Mouse (Mus musculus) urinary bladder, postnatal 4 days (tissue): Measurements from ENCODE around the gene Tagap.
"Not testable (repeated sequence)": the region's sequence is repeated elsewhere in the genome, so short reads cannot be mapped to it uniquely, and the experiment has no call there.

Source experiments
- DNase-seq, 2 experiments: peaks; one replicate each; pipeline ENCODE4 v3.0.0; 2021 to 2022; ENCODE audit warnings: low spot score in 2 of 2

The Tagap gene

DNA sequence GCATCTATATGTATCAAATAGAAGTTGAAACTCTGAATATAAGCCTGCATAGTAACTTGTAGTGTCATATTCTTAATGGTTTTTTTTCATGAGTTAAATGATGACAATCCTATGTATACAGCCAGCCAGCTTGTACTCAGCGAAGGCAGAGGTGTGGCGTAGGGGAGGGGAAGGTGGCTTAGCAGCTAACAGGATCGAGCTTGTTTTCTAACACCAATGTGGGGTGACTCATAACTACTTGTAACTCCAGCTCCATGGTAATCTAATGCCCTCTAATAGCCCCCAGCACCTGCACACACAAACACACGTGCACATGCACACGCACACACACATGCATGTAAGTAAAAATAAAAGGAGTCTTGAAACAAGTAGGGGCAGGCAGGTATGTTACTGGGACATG lies 42.7 kb downstream of the Tagap start:
- DNase-seq: not testable (repeated sequence)

DNA sequence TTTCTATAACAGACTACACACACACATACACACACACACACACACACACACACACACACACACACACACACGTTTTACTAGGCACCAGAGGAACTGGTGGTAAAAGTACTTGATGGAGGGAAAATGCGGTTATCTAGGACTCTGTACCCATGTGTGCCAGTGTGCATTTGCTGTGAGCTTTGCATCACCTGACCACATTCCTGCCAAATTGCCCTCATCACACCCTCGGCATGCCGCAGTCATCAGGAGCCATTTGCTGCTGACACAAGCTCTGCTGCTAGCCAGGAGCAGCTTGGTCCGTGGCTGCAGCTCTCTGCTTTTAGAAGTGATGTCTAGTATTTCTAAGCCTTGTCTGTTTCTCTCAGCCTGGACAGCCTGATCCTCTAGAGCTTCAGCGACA lies 44.0 kb downstream of the Tagap start:
- not testable (repeated sequence) for DNase-seq

DNA sequence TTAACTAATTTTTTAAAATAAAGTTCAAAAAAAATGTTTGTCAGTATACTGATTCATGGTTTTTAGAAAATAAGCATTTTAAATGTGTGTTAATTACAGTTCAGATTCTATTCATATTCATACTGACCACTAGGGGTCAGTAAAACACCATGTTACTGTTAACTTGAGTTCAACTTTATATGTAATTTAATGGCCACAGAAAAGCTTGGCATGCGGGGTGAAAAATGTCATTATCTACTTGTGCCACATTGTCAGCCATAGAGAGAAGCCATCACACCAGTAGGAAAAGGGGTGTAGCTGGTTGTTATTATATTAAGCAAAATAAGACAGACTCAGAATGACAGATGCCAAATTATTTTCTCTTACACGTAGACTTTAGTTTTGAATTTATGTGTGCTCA lies 57.7 kb downstream of the Tagap start:
- not testable (repeated sequence) for DNase-seq
